Mouse (Mus musculus) embryo, embryonic 10 days (tissue): ENCODE measurements at regions not wholly inside any gene's neighbourhood (a gene's known extent, or its start where the extent isn't known, plus 50 kb on each side); places are given as distances from the start of the nearest gene placed in this dataset.
"Not testable (repeated sequence)": the region's sequence is repeated elsewhere in the genome, so short reads cannot be mapped to it uniquely, and the experiment has no call there.

ENCODE experiments used
- DNase-seq: peaks from one replicate; pipeline ENCODE4 v3.0.0-alpha.2; 2015; ENCODE audit warnings: low spot score

DNA sequence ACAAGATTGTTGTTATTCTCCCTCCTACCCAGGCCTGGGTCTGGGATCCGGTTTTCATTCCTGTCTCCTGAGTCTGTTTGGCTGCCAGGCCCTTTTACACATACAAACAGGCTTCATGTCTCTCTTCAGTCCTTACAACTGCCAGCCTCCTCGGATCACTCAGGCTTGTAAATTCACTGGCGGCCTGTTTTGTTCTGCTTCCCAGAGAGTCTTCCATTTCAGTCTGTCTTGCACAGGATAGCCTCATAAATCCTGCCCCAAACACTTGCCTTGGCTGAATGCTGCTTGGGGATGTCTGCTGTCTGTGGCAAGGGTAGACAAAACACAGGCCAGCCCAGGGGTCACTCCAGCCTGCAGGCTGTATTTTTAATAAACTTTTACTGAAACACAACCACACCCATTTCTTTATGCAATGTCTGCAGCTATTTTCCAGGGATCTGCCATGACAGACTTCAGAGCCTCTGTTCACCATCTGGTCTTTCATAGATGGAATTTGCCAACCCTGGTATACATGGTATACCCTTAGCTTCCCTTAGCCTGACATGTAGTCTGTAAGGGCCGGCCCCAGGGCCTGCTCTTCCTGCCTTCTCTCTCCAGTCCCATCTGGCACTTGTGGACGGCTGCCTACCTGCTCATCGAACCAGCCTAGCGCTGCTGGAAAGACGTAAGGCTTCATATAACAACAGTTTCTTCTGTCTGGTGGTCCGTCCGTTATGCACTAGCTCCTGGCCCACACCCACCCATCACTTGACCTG, 149.0 kb upstream of the Mocs1 start:
- DNase-seq: peak; percentile 54

DNA sequence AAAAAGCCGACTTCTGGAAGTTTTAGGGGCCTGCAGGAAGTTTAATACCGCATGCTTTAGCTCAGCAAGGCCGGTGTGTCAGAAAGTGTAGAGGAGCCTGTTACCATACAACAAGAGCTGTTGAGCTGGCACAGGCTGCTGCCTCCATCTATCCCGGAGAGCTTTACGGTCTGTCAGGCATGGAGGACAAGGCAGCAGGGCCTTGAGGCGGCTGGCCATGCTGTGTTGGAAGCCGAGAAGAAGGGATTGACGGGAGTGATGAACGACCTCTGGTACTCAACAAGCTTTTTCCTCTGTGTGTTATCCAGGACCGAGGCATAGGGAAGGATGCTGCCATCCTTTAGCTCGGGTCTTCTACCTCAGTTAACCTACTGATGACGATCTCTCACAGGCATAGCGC, 146.8 kb upstream of the Mocs1 start:
- no peak for DNase-seq

DNA sequence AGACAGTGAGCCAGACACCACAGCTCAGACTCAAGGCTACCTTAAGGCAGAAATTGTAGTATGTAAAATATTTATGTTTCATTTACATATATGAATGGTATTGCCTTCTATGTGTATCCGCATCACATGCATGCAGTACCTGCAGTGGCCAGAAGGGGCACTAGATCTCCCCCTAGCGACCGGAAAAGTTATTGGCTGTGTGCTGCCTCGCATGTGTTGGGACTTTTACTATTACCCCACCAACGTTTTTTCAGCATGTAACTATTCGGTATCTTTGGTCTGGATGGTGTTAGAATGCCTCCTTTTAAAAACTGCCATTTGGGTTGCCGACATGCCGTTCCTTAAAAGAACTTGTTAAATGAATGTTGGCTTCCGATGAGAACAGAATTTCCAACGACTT, 145.7 kb upstream of the Mocs1 start:
- no peak for DNase-seq

DNA sequence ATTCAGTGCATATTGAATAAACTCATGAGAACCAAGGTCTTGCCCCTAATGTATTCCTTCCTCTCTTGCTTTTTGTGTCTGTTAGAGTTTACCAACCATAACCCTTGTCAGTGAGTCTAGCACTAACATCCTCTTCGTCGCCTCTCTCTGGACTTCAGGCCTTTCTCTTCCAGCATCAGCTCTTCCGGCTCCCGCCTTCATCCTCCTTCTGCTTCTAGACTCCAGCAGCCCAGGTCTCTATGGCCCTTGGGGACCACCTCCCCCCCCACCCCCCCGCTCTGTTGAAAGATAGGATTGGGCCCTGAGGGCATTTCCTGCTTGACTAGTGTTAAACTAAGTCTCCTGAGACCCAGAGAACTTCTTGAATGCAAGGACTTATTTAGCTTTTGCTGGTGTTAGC, 144.7 kb upstream of the Mocs1 start:
- no peak for DNase-seq

DNA sequence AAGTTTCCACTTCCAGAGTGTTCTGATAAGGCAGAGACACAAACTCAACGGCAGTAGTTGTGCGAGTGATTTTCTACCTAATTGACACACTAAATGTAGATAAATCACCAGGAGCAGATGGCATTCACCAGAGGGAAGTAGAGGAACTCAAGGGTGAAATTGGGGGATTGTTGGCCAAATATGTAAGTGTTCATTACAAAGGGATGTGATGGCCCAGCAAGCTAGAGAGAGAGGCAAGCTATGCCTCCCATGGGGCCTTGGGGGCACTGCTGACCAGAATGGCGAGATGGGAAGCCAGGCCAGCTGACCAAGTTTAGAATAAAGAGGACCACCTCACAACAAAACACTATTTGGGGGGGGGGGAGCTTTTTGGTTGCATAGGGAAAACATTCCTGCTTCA, 136.5 kb upstream of the Mocs1 start:
- DNase-seq: no peak

DNA sequence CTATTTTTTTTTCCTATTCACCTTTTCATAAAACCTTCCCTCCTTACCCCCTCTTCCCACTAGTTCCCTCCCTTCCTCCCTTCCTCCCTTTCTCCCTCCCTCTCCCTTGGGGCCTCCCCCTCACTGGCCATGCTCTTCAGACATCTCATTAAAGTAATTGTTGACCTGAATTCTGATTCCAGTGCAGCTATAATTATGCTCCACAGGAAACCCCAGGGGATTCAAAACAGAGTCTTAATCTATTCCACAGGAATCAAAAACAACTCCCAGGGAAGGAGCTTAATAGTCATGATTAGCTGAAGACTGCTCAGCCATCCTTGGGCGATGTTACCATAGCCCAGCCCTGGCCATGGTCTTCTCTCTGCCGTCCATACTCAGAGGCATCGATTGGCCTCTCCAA, 123.7 kb upstream of the Mocs1 start:
- DNase-seq: no peak

DNA sequence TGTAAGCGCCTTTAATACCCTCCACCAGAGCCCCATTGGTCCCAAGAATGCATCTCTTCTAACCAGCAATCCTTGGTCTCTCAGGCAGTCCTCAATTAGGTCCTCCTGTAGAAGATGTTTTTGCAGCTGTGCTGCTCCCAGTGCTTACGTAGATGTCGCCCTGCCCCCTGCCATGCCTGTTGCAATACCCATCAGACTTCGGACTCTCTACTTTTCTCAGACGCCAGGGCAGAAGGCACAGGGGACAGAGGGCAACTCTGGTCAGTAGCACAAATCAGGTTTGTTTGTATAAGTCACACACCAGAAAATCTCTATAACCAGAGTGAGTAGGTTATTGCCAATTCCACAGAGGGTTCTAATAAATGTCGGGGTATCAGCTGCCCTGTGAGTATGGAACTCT, 123.0 kb upstream of the Mocs1 start:
- no peak for DNase-seq

DNA sequence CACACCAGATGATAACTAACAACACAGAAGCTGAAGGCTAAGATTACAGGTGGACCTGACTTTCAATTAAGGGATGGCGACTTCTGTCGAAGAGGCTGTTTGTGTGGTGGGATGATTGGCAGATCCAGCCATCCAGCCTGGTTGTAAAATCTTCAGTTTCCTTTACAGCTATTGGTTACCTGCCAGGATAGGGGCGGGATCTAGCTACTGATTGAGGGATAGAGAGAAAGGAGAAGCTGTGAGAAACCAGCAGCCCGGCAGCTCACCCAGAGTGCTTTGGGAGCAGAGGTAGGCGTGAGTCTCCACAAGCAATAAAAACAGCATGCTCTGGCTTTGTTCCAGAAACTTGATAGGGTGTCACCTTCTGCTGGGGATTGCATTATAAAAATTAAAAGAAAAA, 119.1 kb upstream of the Mocs1 start:
- peak; percentile 81 for DNase-seq

DNA sequence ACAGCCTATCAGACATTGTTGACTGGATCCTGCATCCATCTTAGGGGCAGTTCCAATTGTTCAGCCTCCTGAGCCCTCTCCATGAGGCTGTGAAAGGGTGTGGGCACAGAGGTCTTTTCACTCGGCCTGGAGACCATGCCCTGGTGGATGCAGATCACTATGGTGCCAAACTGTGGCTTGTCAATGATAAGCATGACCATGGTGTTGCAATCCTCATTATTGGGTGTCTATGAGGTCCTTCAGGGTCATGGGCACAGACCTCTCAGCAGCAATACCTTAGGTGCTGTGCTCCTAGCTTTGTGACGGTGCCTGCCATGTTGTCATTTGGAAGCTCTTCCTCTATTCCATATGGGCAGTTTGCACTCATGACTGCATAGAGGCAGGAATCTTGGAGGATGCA, 114.0 kb upstream of the Mocs1 start:
- no peak for DNase-seq

DNA sequence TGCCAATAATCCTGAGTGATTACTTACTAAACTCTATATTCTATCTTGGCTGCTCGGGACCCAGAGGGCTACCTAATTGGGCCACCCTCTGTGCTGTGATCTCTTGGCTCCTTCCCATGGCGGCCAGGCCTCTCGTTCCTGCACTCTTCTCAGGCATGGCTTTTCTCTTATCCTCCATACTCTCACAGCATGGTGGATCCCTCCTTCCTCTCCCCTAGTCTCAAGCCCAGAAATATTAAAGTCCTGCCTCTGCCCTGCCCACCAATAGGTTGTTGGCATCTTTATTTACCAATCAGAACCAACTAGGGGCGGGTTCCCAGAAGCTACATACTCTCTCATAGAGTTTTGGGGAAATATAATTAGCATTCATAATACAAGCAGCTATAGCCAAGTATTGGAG, 100.6 kb upstream of the Mocs1 start:
- DNase-seq: no peak

DNA sequence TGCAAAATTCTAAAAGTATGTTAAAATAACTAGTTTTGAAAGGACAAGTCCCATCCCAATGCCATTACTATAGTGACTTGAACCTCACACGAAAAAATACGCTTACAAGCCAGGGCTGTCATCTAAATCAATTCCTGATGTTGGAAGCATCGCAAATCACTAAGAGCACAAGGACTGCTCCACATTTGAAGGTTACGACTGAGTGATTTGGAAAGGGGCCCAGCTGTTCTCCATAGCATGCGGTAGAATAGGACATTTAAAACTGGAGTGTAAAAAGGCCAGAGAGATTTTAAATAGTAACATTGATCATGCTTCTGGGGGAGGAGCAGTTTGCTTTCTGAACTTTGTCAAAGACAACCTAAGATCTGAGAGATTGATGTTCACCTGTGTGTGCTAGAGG, 92.8 kb upstream of the Mocs1 start:
- DNase-seq: peak; percentile 5

DNA sequence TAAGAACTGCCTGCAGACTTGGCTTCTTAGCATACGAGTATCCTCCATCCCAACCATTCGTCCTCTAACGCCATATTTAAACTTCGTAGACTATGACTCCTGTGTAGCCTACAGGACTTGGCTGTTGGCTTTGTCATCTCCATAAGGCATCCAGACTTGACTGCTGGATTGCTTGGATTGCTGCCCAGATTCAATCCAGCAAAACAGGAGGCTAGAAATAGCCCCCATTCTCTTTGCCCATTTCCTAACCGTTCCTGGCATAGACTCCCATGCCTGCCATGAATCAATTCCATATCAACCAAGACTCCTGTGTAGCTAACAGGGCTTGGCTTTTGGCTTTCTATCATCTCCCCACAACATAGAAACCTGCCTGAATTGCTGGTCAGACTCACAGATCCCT, 90.3 kb upstream of the Mocs1 start:
- no peak for DNase-seq

DNA sequence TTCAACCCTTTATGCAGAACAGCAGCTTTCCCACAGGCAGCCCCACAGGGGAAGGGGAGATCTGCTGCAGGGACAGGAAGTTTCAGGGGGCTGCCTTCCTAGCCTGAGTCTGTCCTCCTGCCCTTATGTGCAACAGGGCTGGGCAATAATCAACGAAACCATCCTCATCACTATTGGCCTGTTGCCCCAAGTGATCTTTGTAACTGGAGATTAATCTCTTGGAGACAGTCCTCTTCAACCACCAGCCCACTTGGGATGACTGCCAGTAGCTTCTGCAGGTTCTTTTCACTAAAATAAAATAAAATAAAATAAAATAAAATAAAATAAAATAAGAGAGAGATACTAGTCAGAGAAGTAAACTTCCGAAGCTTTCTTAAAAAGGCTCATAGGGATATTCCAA, 85.5 kb upstream of the Mocs1 start:
- DNase-seq: no peak

DNA sequence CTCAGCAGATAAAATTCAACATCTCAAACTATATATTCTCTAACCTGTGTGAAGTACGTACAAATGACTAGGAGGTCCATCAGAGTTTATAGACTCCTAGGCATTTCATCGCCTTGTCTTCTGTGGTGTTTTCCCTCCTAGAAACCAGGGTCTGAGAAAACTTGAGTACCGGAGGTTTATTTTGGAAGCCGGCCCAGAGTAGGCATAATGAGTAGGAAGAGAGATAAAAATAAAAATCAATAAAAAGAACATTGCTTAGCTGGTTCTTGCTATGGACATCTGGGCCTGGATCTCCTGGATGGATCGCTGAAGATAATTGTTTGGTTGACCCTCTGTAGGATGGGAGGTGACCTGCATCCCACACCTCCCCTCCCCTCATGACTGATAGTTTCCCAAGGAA, 81.5 kb upstream of the Mocs1 start:
- no peak for DNase-seq

DNA sequence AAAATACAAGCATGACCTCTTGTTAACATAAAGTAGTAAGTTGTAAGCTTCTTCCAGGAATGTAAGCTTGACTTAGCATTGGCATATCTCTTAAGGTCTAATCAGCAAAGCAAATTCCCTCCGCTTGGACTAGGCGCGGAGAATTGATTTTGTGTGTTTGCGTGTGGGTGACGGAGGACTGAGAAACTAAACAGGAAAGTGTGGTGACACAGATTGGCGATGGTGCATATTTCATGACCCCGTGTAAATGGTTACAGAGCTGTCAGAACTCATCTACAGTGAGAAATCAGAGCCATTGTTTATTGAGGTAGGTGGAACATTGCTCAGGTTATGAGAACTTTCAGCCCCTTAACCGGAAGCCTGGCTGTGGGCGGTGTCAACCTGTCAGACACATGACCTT, 78.8 kb upstream of the Mocs1 start:
- DNase-seq: peak; percentile 9

DNA sequence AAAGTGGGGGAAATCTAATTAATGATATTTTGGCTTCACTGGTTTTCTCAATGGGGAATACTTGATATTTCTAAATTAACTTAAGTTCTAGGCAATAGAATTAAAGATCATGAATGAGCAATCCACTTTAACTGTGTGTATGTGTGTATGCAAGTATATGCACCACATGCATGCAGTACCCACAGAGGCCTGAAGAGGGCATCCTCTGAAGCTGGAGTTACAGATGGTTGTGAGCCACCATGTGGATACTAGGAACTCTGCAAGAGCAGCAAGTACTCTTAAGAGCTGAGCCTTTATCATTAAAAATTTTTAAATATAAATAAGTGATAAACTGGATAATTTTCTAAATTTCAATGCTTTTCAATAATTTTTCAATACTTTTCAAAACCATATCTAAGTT, 69.0 kb upstream of the Mocs1 start:
- DNase-seq: no peak

DNA sequence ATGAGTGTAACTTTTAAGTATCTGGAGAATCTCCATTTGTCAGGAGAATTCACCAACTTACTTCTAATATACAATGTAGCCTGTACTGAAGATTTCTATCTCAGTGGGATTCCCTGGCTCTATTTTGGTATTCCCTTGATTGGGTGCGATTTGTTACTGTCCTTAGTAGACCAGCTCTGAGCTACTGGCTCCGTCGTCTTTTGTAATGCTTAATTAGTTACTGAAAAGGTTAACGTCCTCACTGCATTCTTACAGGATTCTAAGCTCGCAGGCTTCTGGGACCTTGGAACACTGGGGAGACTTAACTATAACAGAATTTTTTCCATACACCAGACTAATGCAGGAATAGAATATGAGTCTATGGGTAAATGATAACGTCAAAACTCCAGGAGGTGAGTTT, 67.9 kb upstream of the Mocs1 start:
- DNase-seq: not testable (repeated sequence)

DNA sequence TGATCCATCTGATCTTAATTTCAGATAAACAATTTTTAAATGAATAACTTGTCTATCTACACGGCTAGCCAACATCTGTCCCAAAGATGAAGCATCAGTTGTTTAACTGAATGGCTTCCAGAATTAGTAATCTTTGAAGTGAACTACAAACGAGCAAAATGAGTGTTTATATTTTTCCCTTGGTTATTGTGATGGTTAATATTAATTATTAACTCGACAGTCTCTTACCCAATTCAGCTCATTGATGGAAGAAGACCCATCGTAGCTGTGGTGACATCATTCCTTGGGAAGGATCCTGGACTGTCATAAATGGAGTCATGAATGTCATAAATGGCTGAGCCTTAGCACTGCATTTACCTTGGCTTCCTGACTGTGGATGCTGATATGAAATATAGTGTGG, 60.4 kb upstream of the Mocs1 start:
- no peak for DNase-seq

DNA sequence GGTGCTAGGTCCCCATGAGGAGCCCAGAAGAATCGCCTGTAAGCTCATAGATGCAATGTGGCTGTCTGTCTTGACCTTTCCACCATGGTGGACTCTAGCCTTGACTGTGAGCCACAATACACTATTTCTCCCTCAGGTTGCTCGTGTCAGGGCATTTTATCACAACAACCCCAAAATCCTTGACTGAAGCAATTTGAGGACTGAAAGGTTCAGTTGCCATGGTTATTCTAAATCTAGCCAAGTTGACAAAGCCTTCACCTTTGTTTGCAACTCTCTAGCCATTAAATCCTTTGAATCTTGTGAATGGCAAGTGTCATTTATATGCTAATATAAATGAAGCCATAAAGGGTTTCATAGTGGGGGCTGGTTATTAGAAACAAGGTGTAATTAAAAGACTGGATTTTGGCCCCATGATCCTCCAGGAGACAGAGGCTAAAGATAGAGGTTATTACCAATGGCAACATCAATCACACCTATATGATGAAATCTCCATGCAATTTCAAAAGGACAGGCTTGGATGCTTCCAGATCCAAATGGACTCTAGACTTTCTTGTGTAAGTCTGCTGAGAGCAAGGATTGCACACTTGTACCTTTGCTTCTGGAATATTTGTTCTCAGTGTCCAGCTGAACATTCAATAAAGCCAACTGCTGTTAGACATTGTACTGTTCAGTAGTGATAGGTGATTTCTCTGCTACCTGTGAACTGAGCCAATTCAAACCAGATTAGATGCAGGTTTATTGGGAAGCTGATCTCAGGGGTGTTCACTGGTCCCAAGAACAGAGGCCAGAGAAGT, 59.5 kb upstream of the Mocs1 start:
- no peak for DNase-seq

DNA sequence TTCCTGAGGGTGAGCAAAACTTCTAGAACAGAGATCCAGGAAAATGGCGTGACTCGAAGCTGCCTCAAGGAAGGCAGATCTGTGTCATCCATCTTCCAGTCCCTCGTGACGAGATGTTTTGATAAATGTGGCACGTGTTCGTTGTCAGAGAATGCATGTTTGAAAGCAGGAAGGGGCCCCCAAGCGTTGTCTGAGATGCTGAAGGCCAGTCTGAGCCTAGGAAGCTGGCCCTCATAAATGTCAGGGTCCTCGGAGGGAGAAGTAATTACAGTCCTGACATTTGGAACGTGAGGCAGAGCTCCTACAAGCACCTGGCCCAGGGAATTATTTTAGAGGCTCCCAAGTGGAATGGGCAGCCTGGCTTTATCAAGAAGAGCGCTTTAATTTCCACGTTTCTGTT, 50.5 kb upstream of the Mocs1 start:
- DNase-seq: no peak
